Mouse (Mus musculus) CD4-positive, CD25-positive, alpha-beta regulatory T cell, adult 4 months (primary cell): ENCODE results near the gene Rab31. TPM values are rescaled to one million over a fixed set of nuclear protein-coding genes. Genes with fewer than 3 reads are reported as not detected.

ENCODE experiments used
- ATAC-seq: one replicate; pipeline ENCODE4 v1.8.0; 2017
- polyA plus RNA-seq, 2 experiments: library from polyadenylated mRNA; unstranded; fragments of 100-300 nt; shearing (Covaris generic); gene quantifications; one replicate each; pipeline ENCODE4 v1.2.1; 2017

The Rab31 gene
- polyA plus RNA-seq, 2 experiments from 2014 or later: 3.3 to 4.2 TPM

GRCm38 (mm10) chr17:65782551-65783141, 10.1 kb upstream of the Rab31 start, which contains the start of gene Ppp4r1:
Gene Ppp4r1, plus strand, starts transcription at chr17:65782573.
- ATAC-seq: peak; percentile 50

DNA sequence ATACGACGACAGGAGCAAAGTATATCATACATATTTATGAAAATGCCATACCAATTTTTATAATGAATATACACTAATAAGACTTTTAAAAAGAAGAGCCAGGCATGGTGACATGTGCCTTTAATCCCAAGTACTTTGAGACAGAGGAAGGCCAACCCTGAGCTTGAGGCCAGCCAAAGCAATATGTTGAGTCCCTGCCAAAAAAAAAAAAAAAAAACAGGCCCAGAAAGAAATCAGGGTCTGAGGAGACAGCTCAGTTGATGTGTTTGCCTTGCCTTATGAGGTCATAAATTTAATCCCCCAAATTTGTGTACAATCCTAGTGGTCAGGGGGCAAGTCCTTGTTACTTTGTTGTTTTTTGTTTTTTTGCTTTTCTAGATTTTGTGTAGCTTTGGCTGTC, 8.4 kb upstream of the Rab31 start:
- ATAC-seq: no peak

DNA sequence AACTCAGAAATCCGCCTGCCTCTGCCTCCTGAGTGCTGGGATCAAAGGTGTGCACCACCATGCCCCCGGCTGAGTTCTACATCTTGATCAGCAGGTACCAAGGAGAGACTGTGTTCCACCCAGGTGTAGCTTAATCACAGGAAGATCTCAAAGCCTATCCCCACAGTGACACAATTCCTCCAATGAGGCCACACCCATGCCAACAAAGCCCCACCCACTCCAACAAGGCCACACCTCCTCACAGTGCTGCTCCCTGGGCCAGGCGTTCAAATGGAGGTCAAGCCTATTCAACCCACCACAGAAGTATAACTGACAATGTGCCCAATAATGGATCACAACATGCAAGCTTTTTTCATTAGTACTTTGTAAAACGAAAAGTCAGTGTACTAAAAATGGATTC, 4.9 kb upstream of the Rab31 start:
- no peak for ATAC-seq

- no peak for ATAC-seq
Measured at GRCm38 (mm10) chr17:65776228-65776627, 3.7 kb upstream of the Rab31 start.

DNA sequence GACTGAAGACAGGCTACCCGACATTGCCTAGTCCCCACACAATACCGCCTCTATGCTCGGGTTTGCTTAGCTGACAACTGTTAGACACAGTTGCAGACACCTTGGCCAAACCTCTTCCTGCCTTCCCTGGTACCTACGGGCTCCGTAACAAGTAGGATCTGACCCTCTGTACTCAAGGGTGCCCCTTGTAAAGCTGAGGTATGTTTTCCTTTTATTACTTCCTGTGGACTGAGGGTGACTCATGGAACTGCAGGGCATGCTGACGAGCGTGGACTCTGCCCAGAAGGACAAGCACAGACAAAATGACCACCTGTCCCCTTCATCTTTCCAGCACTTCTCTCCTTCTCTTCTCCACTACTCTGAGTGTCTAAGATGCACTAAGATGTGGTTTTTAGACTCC, 1.9 kb upstream of the Rab31 start:
- ATAC-seq: no peak

GRCm38 (mm10) chr17:65773617-65774016, 1.1 kb upstream of the Rab31 start:
- ATAC-seq: no peak

GRCm38 (mm10) chr17:65770982-65771915, 1.3 kb downstream of the Rab31 start:
- no peak for ATAC-seq

GRCm38 (mm10) chr17:65768486-65768885, 4.1 kb downstream of the Rab31 start:
- ATAC-seq: no peak

DNA sequence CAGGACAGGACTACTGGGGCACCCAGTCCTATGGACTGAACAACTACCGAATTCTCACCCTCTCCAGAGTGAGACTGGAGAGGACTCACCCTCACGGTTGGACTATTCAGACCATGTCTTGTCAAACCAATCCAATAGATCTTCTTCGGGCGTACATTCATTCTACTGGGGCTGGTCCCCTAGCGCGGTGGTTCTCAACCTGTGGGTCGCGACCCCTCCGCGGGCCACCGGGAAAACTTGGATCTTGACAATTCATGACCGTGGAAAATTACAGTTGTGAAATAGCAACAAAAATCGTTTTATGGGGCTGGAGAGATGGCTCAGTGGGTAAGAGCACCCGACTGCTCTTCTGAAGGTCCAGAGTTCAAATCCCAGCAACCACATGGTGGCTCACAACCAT, 9.3 kb downstream of the Rab31 start:
- ATAC-seq: no peak

- ATAC-seq: no peak
Measured at GRCm38 (mm10) chr17:65757150-65757549, 15.4 kb downstream of the Rab31 start.

GRCm38 (mm10) chr17:65755857-65756256, 16.7 kb downstream of the Rab31 start:
- ATAC-seq: no peak

DNA sequence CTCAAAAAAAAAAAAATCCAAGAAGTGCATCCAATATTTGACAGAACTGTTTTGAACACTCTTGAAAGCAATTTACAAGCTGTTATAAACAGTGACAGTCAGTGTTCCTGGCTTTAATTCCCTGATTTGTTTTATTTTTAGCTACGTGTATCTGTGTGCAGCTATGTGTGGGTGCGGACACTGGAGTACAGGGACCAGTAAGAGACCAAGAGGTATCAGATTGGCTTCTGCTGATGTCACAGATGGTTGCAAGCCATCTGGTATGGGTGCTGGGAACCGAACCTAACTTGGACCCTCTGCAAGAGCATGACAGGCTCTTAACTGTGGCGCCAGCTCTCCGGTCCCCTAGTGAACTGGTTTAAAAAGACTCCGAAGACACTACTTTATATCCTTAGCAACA, 19.4 kb downstream of the Rab31 start:
- no peak for ATAC-seq

- ATAC-seq: no peak
Measured at GRCm38 (mm10) chr17:65750301-65750700, 22.3 kb downstream of the Rab31 start.

DNA sequence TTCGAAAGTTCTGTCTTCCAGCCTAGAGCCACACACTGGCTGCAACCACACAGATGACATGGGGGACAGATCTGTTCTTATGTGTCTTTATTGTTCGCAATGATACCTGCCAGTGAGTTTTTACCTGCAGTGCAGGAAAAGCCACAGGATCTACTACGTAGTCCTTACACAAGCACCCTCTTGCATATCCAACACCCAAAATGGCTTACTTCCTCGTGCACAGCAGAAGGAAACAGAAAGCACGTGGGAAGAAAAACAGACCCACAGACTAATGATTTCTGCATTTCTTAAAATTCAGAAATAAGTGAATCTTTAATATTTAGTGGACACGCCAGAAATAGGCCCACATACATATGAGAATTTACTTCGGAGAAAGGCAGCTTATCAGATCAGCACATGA, 22.7 kb downstream of the Rab31 start:
- ATAC-seq: no peak

DNA sequence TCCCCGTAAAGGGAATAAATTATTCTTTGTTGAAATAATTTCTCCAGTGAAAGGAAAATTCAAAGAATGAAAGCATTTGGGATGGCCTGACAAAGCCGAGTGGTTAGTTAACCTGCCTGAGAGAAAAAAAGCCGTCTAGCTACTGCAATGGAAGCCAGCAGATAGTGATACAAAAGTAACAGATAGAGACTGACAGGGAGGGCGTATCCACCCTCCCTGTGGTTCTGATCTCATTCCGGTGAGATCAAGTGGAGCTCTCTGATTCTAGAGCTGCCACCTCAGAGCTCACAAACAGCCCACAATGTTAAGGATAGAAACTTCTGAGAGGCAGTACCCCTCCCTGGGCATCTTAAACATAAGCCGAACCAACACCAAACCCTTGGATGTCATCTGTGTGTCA, 23.6 kb downstream of the Rab31 start:
- ATAC-seq: no peak

DNA sequence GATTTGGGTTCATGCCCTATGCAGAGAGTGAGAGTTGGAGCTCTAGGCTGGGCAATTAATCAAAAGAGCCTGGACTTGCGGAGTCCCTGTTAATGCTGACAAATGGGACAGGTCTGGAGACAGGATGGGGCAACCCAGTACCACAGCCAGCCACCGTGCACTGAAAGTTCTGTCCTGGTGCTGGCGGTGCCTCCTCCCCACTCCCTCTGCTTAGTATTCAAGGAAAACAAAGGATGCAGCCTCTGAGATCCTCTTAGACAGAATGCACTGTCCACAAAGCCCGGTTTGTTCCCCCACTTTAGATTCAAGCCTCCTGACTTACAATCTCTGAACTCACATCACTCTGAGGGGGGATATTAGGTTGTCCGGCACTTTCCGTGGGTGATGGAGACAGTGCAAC, 26.2 kb downstream of the Rab31 start:
- no peak for ATAC-seq

- ATAC-seq: no peak
Measured at GRCm38 (mm10) chr17:65743664-65744330, 28.8 kb downstream of the Rab31 start.

- no peak for ATAC-seq
Measured at GRCm38 (mm10) chr17:65742969-65743368, 29.6 kb downstream of the Rab31 start.

GRCm38 (mm10) chr17:65742245-65742905, 30.2 kb downstream of the Rab31 start:
- ATAC-seq: no peak

GRCm38 (mm10) chr17:65741565-65741964, 31.0 kb downstream of the Rab31 start:
- no peak for ATAC-seq

- no peak for ATAC-seq
Measured at GRCm38 (mm10) chr17:65739874-65740725, 32.5 kb downstream of the Rab31 start.

- ATAC-seq: no peak
Measured at GRCm38 (mm10) chr17:65737622-65738021, 34.9 kb downstream of the Rab31 start.
